Mouse (Mus musculus) forebrain, embryonic 13.5 days (tissue): ENCODE results near the gene Usp49. TPM values are rescaled to one million over a fixed set of nuclear protein-coding genes. Genes with fewer than 3 reads are reported as not detected.
"Not testable (repeated sequence)": the region's sequence is repeated elsewhere in the genome, so short reads cannot be mapped to it uniquely, and the experiment has no call there.

Experiments used
- ATAC-seq: fragments of 200-750 bp; cut with Nextera tagmentation; 2 replicates; pipeline ENCODE4 v1.8.0; 2017
- H3K27ac ChIP-seq: fragments of 300-500 bp; sonication (generic); 2 replicates; pipeline ENCODE4 v1.5.1; 2015; ENCODE audit warnings: inconsistent platforms, mild to moderate bottlenecking, moderate library complexity
- H3K27me3 ChIP-seq: fragments of 300-500 bp; sonication (generic); 2 replicates; pipeline ENCODE4 v1.6.1; 2015; ENCODE audit warnings: mild to moderate bottlenecking, inconsistent platforms
- H3K36me3 ChIP-seq: fragments of 300-500 bp; sonication (generic); 2 replicates; pipeline ENCODE4 v1.6.1; 2015; ENCODE audit warnings: mild to moderate bottlenecking, inconsistent platforms; ENCODE audit not compliant: poor library complexity, severe bottlenecking
- H3K4me1 ChIP-seq: fragments of 300-500 bp; sonication (generic); 2 replicates; pipeline ENCODE4 v1.6.1; 2015; ENCODE audit warnings: inconsistent platforms
- H3K4me2 ChIP-seq: fragments of 300-500 bp; sonication (generic); 2 replicates; pipeline ENCODE4 v1.6.1; 2015; ENCODE audit warnings: inconsistent platforms, mild to moderate bottlenecking, moderate library complexity
- H3K4me3 ChIP-seq: fragments of 300-500 bp; sonication (generic); 2 replicates; pipeline ENCODE4 v1.5.1; 2015; ENCODE audit warnings: mild to moderate bottlenecking, inconsistent platforms
- H3K9ac ChIP-seq: fragments of 300-500 bp; sonication (generic); 2 replicates; pipeline ENCODE4 v1.6.1; 2015; ENCODE audit warnings: mild to moderate bottlenecking, inconsistent platforms
- H3K9me3 ChIP-seq: fragments of 300-500 bp; sonication (generic); replicated peaks from 2 replicates; pipeline ENCODE4 v1.6.1; 2016; ENCODE audit warnings: inconsistent platforms
- WGBS: fragments of 180-500 bp; shearing (Covaris S2); methylation state at CpG from one replicate; pipeline ENCODE4 v1.1.7; 2015; 5-methylcytosine and 5-hydroxymethylcytosine counted together
- polyA plus RNA-seq: library from polyadenylated mRNA; unstranded; fragments of >200 nt; fragmentation: Nextera tagmentation; extraction: Ambion mirVana; gene quantifications from 2 replicates; pipeline ENCODE4 v1.2.1, GENCODE M21; 2015

Gene Usp49
- polyA plus RNA-seq, 1 experiment from 2014 or later = 11.2 TPM

DNA sequence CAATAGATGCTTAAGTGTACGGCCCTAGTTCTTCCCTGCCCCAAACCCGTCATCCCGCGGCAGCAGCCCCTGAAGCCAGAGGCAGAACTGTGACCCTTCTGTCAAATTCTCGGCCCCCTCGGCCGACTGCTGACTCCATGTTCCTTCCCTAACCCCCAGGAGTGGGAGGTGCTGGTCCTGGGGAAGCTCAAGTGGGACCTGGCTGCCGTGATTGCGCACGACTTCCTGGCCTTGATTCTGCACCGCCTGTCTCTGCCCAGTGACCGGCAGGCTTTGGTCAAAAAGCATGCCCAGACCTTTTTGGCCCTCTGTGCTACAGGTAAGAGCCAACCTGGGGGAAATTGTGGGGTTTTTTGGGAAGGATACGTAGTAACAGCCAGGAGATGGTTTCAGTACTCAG, 33.2 kb upstream of the Usp49 start:
- Histone ChIP-seq H3K4me2 (peak overlapping the region; percentile 97; the same call in 1 of the 2 replicates), H3K27ac (peak overlapping the region; percentile 21; the same call in 1 of the 2 replicates), H3K36me3 (peaks cover 42% of the 10 kb centered on the region), H3K9me3 (no peaks in the 10 kb centered on the region), H3K27me3 (no peaks in the 10 kb centered on the region), H3K4me1 (peaks cover 46% of the 10 kb centered on the region), H3K9ac (0 out of 2 replicates have a peak overlapping the region, but pooled peaks have one; percentile 78), H3K4me3 (no peak overlapping the region)
- no peak for ATAC-seq
- WGBS = 62% methylated on average over 13 of the region's 13 CpGs

DNA sequence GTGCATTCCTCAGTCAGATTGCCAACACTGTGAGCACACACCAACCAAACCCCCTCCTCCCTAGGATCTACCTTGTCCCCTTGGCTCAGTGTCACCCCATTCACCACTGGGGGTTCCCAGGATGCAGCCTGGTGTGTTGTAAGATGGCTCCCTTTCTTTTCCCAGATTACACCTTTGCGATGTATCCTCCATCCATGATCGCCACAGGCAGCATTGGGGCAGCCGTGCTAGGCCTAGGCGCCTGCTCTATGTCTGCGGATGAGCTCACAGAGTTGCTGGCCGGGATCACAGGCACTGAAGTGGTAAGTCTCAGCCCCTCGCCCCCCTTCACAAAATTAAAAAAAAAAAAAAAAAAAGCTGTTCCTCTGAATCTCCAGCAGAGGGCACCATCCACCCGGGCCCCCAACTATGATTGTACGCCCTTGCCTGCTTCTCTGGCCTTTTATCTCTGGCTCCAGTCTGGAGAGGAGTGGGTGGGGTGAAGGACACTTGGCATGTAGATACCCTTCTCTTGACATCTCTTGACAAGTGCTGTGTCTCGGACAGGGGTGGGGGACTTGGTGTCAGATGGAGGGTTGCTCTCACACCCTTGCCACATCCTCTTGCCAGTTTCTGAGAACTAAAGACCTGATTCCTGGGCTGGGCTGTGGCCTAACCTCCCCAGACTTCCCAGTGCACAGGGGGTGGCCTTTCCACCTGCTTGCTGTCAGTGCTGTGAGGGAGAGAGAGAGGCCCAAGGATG, 32.5 kb upstream of the Usp49 start:
- peak overlapping the region; percentile 21 for H3K27ac ChIP-seq
- peaks cover 48% of the 10 kb centered on the region for H3K36me3 ChIP-seq
- no peaks in the 10 kb centered on the region for H3K27me3 ChIP-seq
- no peaks in the 10 kb centered on the region for H3K9me3 ChIP-seq
- no peak for ATAC-seq
- 0 out of 2 replicates have a peak overlapping the region, but pooled peaks have one; percentile 26 for H3K9ac ChIP-seq
- no peak overlapping the region; the same call in 1 of the 2 replicates for H3K4me2 ChIP-seq
- 24% methylated on average over 10 of the region's 10 CpGs for WGBS
- H3K4me3 ChIP-seq = no peak overlapping the region
- H3K4me1 ChIP-seq = peaks cover 42% of the 10 kb centered on the region

DNA sequence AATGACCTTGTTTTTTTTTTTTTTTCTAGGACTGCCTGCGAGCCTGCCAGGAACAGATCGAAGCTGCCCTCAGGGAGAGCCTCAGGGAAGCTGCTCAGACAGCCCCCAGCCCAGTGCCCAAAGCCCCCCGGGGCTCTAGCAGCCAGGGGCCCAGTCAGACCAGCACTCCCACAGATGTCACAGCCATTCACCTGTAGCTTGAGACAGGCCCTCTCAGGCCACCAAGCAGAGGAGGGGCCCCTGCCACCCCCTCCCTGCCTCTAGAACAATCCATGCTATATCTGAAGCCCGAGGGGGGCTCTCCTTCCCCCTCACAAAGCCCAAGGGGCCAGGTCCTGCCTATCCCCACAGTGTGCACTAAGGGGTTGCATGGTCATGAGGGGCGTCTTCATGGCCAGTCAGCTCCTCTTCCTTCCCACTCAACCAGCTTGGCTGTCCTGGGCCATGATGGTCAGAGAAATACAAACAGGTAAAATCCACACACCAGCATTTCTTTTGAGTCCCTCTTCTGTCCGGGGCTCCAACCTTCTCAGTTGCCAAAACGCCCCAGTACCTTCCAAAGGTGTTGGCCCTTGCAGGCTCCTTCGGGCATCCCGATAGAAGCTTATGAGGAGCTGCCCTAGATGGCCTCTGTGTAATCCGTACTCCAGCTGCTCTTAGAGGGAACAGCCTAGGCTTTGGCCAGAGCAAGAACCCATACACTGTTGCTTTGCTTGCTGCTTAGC, 31.7 kb upstream of the Usp49 start:
- ATAC-seq, H3K4me3 ChIP-seq, H3K9ac ChIP-seq, H3K27ac ChIP-seq, H3K4me2 ChIP-seq, H3K9me3 ChIP-seq, H3K27me3 ChIP-seq: not testable (repeated sequence)
- H3K36me3 ChIP-seq = peaks cover 52% of the 10 kb centered on the region
- 91% methylated on average over 10 of the region's 10 CpGs for WGBS
- peaks cover 42% of the 10 kb centered on the region for H3K4me1 ChIP-seq

DNA sequence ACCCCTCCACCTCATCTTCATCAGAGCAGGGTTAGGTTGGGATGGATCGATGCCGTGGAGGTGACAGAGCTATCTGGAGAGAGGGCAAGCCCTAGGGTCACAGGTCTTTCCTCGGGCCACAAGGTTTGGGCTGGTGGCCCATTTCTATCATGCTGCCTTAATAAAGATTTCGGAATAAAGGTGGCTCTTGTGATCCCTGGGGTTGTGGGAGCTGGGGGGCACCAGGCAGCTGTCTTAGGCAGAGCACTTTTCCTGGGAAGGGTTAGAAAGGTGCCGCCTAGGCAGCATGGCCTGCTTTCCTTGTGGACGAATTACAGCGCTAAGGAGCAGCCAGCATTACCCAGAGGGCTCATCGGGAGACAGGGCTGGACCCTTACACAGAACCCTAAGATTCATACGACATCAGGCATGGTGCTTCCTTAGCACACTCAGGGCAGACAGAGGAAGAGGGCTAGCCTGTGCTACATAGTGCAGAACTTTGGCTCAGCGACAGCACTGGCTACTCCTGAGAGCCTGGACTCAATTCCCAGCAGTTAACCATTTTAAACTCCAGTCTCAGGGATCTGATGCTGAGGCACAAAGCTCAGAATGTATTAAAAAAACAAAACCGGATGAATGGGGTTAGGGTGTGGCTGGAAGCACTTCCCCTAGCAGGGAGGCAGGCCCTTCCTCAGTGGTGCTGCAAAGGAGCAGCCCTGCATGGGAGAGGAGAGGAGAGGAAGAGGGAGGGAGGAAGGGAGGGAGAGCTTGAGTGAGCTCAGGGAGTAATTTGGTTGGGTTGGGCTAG, 30.8 kb upstream of the Usp49 start:
- no peak for ATAC-seq
- peaks cover 33% of the 10 kb centered on the region for H3K4me1 ChIP-seq
- 0 out of 2 replicates have a peak overlapping the region, but pooled peaks have one; percentile 10 for H3K27ac ChIP-seq
- H3K4me2 ChIP-seq = no peak overlapping the region
- peaks cover 62% of the 10 kb centered on the region for H3K36me3 ChIP-seq
- H3K9me3 ChIP-seq = no peaks in the 10 kb centered on the region
- no peaks in the 10 kb centered on the region for H3K27me3 ChIP-seq
- WGBS = 82% methylated on average over 11 of the region's 11 CpGs
- H3K4me3 ChIP-seq = no peak overlapping the region
- no peak overlapping the region for H3K9ac ChIP-seq

DNA sequence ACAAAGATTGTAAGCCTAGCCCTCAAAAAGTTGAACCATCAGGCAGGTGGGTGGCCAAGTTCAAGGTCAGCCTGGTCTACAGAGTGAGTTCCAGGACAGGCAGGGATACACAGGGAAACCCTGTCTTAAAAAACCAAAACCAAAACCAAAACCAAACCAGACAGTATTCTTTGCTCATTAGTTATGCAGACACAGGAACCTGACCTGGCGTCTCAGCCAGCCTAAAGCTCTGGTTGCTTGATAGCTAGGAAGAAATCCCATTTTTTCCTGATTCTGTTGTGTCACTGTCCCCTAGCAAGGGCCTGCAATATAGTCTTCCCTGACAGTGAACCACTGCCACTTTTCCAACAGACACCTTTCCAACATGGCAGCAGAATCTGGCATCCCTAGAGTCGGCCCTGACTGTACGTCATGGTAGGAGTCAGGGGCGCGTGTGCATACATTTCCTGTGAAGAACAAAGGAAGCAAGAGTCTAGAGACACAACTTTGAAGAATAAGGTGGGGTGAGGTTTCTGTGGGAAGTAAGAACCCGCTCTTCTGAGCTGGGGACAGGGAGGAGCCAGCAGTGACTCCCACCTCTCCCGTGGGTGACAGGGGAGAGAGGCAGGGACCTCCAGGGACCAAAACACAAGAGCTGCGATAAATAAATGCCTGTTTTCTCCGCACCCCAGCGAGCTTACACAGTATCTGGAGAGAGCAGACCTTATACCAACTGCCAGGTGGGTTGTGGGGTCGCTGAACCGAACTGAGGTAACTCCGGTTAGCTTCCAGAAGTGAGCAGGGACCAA, 29.7 kb upstream of the Usp49 start:
- no peaks in the 10 kb centered on the region for H3K27me3 ChIP-seq
- H3K9me3 ChIP-seq = no peaks in the 10 kb centered on the region
- H3K27ac ChIP-seq = no peak overlapping the region
- H3K4me2 ChIP-seq = no peak overlapping the region
- no peak for ATAC-seq
- no peak overlapping the region for H3K9ac ChIP-seq
- peaks cover 22% of the 10 kb centered on the region for H3K4me1 ChIP-seq
- no peak overlapping the region for H3K4me3 ChIP-seq
- 90% methylated on average over 13 of the region's 13 CpGs for WGBS
- peaks cover 73% of the 10 kb centered on the region for H3K36me3 ChIP-seq

DNA sequence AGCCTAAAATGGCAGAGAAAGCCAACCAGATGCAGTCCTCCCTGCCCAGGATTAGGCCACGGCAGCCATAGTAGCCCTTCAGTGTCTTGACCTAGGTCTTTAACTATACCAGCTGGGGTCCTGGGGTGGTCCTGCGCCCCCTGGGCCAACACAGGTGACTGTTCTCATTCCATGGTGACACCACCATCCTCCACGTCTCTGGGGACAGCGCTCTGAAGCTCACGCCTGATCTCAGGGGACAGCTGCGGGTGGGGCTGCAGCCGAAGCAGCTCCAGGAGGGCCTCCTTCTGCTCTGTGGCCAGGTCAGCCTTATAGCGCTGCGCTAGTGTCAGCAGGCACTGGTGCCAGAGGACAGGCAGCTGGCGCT, 29.1 kb upstream of the Usp49 start:
- no peak for ATAC-seq
- 96% methylated on average over 10 of the region's 10 CpGs for WGBS
- Histone ChIP-seq H3K4me3 (no peak overlapping the region), H3K9ac (no peak overlapping the region), H3K9me3 (no peaks in the 10 kb centered on the region), H3K4me2 (no peak overlapping the region), H3K36me3 (peaks cover 79% of the 10 kb centered on the region), H3K4me1 (peaks cover 16% of the 10 kb centered on the region), H3K27me3 (no peaks in the 10 kb centered on the region), H3K27ac (no peak overlapping the region)

DNA sequence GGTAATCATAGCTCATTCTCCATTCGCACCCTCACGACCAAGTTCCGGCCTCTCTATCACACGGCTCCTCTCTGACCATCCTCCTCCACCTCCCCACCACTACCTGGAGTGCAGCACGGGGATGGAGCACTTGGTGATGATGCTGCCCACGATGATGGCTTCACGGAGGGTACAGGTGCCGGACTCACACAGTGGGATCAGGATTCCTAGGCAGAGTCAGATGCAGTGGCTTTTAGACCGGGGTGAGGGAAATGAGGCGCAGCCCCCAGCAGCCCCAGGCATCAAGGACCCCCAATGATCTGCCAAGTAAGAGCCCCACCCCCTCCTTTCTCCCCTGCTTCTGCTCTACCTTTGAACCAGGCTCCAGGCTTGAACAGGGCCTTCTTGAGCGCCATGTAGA, 28.2 kb upstream of the Usp49 start:
- no peak for ATAC-seq
- no peaks in the 10 kb centered on the region for H3K27me3 ChIP-seq
- no peaks in the 10 kb centered on the region for H3K9me3 ChIP-seq
- no peak overlapping the region for H3K4me2 ChIP-seq
- H3K4me3 ChIP-seq = no peak overlapping the region
- WGBS = 94% methylated on average over 11 of the region's 11 CpGs
- peaks cover 88% of the 10 kb centered on the region for H3K36me3 ChIP-seq
- no peak overlapping the region for H3K27ac ChIP-seq
- H3K4me1 ChIP-seq = peaks cover 7% of the 10 kb centered on the region
- H3K9ac ChIP-seq = no peak overlapping the region

DNA sequence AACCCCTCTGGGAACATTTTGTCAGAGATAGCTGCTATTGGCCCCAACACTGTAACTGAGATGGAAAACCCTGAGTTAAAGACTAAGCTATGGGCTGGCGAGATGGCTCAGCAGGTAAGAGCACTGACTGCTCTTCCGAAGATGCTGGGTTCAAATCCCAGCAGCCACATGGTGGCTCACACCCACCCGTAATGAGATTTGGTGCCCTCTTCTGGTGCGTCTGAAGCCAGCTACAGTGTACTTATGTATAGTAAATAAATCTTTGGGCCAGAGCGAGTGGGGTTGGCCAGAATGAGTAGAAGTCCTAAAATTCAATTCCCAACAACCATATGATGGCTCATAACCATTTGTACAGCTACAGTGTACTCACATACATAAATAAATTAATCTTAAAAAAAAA, 24.3 kb upstream of the Usp49 start:
- H3K9me3 ChIP-seq = no peaks in the 10 kb centered on the region
- H3K9ac ChIP-seq = no peak overlapping the region
- no peak overlapping the region for H3K4me3 ChIP-seq
- WGBS = 71% methylated on average over 5 of the region's 5 CpGs
- no peak for ATAC-seq
- no peak overlapping the region for H3K4me2 ChIP-seq
- no peak overlapping the region for H3K27ac ChIP-seq
- peaks cover 74% of the 10 kb centered on the region for H3K36me3 ChIP-seq
- H3K4me1 ChIP-seq = peaks cover 14% of the 10 kb centered on the region
- no peaks in the 10 kb centered on the region for H3K27me3 ChIP-seq

DNA sequence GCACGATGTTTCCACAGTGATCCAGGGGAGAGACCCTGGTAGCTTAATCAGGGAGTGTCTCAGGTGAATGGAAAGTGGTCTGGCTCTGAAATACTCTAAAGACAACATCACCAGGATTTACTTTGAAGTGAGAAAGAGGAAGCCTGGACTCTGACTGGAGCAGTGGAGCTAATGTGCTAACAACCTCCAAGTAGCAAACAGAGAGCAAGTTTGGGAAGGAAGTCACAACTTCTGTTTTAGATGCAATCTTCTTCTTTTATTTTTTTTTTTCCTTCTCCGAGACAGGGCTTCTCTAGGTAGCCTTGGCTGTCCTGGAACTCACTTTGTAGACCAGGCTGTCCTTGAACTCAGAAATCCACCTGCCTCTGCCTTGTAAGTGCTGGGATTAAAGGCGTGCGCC, 21.3 kb upstream of the Usp49 start:
- H3K4me2 ChIP-seq = no peak overlapping the region
- 95% methylated on average over 4 of the region's 4 CpGs for WGBS
- peaks cover 57% of the 10 kb centered on the region for H3K36me3 ChIP-seq

DNA sequence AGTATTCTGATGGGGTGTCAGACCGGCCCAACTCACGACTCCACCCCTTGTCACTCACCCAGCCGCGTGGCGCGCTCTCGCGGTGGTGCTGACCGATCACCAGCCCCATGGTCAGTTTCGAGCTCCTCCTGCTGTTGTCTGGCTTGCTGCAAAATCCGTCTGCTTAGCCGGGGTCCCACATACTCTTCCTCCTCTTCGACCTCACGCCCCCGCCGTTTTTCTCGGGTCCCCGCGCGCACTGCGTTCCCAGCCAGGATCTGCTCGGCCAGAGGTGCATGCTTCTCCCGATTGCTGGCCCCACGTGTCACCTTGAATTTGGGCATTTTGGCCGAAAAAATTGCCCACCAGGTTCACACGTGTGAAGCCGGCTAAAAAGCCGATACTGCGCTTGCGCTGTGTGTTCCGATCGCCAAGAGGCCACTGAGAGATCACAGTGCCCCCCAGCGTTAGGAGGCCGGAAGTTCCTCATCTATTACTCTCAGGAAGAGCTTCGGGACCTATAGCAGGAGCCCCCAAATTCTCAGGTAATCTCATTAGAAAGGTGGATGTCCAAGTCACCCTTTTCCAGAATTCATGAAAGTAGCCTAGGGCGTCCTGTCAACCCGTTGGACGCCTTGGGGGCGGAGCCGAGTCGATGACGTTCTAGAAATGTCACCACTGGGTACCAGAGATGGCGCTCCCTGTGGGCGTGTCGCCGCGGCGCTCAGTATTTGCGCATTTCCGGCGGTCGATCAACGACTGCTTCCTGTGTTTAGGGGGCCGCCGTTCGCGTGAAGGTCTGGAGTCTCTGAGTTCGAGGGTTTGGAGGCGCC, 19.4 kb upstream of the Usp49 start, which contains the start of the genes Bysl, Med20 and Gm20517:
Gene Bysl (minus strand): TSS at position 644 of the 812 bp plus-strand sequence.
Gene Med20 (plus strand): TSS at position 734 of the 812 bp plus-strand sequence.
Gene Gm20517 (plus strand): TSS at position 741 of the 812 bp plus-strand sequence.
- Histone ChIP-seq H3K9ac (peak within 1 kb of the TSS; percentile 80), H3K36me3 (peaks cover 52% of the 10 kb centered on the region), H3K9me3 (no peaks in the 10 kb centered on the region), H3K27ac (peak within 1 kb of the TSS; percentile 35; the same call in 1 of the 2 replicates), H3K27me3 (no peaks in the 10 kb centered on the region), H3K4me2 (peak within 1 kb of the TSS; percentile 94), H3K4me1 (peaks cover 31% of the 10 kb centered on the region), H3K4me3 (peak within 1 kb of the TSS; percentile 87)
- WGBS = under 1% methylated on average over 59 of the region's 59 CpGs
- peak; percentile 98 for ATAC-seq

More for the DNA sequence above, 21.3 kb upstream of the Usp49 start:
- ATAC-seq = no peak
- H3K4me1 ChIP-seq = peaks cover 31% of the 10 kb centered on the region
- no peak overlapping the region for H3K9ac ChIP-seq
- no peak overlapping the region for H3K4me3 ChIP-seq
- no peaks in the 10 kb centered on the region for H3K9me3 ChIP-seq
- H3K27ac ChIP-seq = no peak overlapping the region
- no peaks in the 10 kb centered on the region for H3K27me3 ChIP-seq

DNA sequence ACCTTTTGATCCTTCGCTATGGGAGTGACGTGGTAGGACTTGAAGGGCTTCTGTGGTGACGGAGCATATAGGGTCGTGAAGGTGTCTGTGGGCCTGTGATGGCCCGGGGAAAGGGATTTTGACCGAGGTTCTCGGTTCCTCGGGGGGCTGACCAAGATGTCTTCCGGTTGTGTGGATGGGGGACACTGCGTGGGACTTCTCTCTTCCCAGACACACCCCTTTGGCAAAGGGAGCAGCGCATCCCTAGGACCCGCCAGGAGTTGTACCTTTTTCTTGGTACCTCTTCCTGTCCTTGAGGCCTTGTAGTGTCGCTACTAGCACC, 18.9 kb upstream of the Usp49 start:
- Histone ChIP-seq H3K9me3 (no peaks in the 10 kb centered on the region), H3K4me3 (peak overlapping the region; percentile 87), H3K9ac (peak overlapping the region; percentile 80), H3K27me3 (no peaks in the 10 kb centered on the region), H3K4me2 (peak overlapping the region; percentile 94), H3K36me3 (peaks cover 49% of the 10 kb centered on the region), H3K27ac (no peak overlapping the region), H3K4me1 (peaks cover 31% of the 10 kb centered on the region)
- WGBS = under 1% methylated on average over 13 of the region's 13 CpGs
- ATAC-seq = no peak
